Mouse (Mus musculus): ENCODE measurements around the gene Olfr784.
"Not testable (repeated sequence)": the region's sequence is repeated elsewhere in the genome, so short reads cannot be mapped to it uniquely, and the experiment has no call there.

Gene Olfr784

DNA sequence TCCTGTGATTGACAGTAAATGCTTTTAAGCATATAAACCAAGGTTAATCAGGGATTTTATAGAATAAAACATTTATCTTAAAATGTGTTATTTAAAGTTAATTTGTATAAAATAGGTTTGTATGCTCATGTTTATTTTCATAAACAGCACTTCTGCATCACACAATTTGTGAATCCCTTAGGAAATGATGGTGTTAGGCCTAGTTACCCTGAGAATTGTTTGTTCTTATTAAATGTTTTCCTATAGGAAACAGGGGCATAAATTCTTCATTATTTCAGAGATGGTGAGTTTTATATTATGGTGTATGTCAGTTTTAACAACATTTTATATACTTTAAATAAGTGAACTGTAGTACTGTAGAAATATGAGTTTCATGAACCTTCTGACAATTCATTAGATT lies at the start of gene Olfr784:
TSS of gene Olfr784 (plus strand) at position 301 of the 400 bp plus-strand sequence.
- no peak for DNase-seq (ENCODE audit: low read depth, low spot score)

DNA sequence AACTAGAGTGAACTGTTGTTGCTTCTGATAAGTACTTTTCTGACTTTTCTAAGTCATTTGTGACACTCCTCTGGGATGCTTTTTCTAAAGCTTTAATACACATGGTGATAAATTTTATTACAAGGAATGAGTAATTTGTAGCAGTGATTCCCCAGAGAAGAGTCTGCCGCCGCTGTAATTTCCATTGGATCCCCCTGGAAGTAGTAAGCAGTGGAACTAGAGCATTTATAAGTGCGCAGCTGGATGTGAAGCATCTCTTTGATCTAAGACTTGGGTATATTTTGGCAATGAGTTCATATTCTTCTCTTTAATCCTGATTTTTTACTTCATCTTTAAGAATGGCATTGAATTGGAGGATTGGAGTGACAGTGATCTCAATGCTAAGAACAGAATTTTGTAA lies 35.3 kb upstream of the Olfr784 start, which contains the start of gene Olfr782:
TSS of gene Olfr782 (plus strand) at position 301 of the 400 bp plus-strand sequence.
- DNase-seq (ENCODE audit: low read depth, low spot score), result no peak

DNA sequence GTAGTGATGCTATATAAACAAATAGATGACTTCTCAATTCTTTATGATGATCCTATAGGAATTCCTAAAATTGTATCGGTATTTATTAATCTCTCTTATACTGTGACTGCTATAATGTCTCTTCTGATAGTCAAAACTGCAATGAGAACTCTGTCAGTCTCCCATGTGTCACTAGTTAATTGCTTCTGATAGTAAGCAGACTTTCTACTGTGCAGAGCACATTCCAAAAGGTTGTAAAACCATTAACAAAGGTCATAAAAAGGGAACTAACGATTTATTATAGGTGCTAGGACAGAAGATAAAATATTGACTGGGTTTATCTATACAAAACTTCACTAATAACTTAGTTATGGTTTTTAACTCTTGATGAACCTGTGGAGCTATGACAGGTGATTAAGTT lies 31.4 kb upstream of the Olfr784 start:
- not testable (repeated sequence) for DNase-seq (ENCODE audit: low read depth, low spot score)

DNA sequence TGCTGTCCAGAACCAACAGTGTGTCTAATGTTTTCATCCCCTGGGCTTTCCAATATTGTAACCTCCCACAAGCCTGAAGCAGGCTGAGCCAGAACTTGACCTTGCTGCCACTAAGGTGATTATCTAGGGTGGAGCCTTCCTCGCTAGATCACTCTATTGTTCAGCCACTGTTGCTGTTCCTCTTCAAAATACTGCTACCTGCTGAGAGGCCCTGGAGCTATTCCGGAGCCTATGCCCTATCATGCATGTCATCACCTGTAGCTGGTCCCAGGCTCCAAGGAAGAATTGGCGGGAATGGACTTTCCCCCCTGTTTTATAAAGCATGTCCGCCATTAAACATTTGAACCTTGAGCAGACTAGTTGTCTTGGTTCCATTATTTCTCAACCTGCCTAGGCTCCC lies 27.4 kb upstream of the Olfr784 start:
- DNase-seq (ENCODE audit: low read depth, low spot score), result not testable (repeated sequence)

DNA sequence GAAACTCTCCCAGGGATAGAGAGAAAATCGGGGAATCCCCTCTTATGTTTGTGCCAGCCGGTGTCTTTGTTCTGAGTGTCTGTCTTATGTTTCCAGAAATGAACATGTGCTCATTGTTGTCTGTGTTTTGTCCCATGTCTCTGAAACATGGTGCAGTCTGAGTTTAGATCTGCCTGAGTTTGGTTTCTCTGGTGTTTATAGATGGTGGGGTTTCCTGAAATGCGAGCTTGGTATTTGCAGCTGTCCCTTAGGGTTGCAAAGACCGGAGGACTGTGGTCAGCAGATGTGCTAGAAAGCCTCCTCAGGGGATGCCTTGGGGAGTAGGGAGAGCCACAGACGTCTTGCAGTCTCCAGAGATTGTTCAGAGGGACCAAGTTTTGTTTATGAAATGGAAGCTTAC lies 26.6 kb upstream of the Olfr784 start:
- no peak for DNase-seq (ENCODE audit: low read depth, low spot score)

DNA sequence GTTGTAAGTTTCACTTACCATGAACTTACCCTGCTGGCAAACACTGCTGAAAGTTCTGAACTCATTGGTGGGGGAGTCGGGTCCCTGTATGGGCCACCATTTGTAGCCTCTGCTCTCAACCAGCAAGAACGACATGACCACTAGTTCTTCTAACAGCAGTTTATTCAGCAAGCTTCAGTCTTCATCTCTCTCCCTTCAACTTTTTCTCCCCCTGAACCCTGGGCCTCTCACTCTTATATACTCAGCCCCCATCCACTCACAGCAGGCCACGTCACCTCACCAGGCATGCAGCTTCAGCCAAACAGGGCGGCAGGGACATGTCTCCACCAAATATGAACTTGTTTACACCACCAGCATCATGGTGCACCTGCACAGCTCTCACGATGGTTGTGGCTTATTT lies 9.8 kb upstream of the Olfr784 start:
- DNase-seq (ENCODE audit: low read depth, low spot score), result not testable (repeated sequence)

DNA sequence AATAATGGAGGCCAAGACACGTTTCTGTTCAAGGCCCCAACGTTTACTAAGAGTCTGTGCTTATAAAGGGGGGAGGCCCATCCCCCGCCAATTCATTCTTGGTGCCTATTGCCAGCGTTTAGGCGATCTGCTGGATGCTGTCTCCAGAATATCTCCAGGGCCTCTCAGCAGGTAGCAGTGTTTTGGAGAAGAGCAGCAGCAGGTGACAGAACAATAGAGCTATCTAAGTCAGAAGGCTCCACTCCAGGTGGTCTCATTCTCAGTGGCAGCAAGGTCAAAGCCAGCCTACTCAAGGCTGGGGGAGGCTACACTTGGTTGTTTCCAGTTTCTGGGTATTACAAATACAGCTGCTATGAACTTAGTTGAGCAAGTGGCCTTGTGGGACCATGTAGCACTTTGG lies 17.0 kb downstream of the Olfr784 start:
- no peak for DNase-seq (ENCODE audit: low read depth, low spot score)

DNA sequence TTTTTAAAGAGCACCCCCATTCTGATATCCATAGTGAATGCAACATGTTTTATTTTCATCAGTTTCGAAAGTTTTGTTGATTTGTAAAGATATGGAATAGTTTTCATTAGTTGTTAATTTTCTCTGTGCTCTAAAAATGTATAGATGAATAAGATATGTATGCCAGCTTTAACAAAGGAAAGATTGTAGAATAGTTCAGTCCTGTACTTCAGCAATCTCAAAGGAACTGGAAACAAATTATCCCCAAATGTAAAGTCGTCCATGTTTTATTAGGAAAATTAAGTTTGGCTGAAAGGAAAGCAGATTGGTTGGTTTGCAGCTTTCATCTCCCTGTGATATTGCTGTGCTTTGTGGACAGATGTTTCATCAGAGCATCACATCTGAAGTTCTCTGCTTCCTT lies 21.2 kb downstream of the Olfr784 start, which contains the start of gene Olfr785:
TSS of gene Olfr785 (plus strand) at position 301 of the 400 bp plus-strand sequence.
- DNase-seq (ENCODE audit: low read depth, low spot score), result no peak

DNA sequence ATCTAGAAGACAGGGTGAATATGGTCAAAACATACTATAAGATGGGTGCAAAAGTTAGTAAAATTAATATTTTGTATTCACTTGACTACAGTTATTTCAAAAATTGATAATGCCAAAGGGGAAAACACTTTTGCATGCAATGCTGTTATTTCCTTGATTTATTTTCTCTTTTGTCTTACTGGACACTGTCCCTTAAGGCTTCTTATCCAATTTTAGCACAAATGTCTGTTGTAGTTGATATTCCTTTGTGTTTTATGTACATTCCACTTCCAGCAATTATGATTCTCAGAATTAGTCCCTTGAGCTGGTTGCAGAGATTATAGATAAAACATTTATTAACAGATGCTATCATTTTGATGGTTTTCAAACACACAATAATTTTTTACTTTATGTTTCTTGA lies 43.1 kb downstream of the Olfr784 start, which contains the start of gene Olfr786:
TSS of gene Olfr786 (plus strand) at position 301 of the 400 bp plus-strand sequence.
- no peak for DNase-seq (ENCODE audit: low read depth, low spot score)
